Mouse (Mus musculus) T-helper 2 cell (primary cell): ENCODE results near the gene Gm13199.

Experiments
- in situ Hi-C: fragments of 300-600 bp; cut with MboI, MseI; formaldehyde crosslinking; loops from one replicate; pipeline ENCODE4 v1.15.1; 2025; ENCODE audit warnings: high pct_unique_total_duplicates

Gm13199 gene

DNA sequence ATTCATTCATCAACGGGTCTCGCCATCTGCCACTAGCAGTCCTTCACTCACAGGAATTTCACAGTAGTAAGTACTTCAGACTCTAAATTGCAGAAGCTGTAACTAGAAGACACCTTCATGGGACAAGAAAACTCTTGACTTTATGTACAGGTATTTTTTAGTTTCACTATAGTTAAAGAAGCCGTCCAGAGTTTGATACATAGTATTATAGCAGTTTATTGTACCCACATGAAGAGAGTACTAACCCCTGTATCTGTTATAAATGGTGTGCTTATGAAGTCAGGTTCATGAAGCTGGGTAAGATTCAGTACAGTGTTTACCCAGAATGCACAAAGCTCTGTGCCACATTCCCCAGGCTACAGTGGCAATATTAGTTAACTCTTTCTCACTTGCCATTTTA is at the start of gene Gm13199:
Gm13199 (minus strand) TSS at position 101 of the 400 bp plus-strand sequence.
- in situ Hi-C loops = no loop called here

DNA sequence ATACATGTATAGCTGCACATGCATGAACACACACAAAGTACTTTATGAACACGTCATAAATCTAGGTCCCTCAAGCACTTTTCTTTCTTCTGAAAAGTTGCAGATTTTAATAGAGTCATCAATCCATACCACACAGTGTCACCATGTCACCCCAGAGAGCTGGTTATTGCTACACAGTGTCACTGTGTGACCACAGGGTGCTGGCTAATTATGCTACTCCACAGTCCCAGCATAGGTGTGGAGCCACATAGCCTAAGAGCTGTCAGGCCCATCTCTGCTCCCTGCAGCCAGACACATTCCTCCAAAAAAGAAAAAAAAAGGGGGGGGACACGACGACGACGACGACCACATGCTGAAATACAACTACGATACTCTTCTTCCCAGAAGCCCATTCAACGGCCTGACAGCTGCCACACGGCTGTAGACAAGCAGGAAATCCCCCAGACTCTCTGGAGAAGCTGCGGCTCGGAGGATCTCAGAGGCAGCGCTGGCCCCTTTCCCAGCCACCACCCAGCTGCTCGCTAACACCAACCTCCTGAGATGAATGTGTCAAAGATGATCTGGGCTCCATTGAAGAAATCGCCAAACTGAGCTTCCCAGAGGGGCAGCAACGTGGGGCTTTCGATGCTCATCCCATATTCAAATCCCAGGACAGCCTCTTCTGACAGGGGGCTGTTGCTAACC is 48.7 kb upstream of the Gm13199 start:
- in situ Hi-C loops = loop anchor here (10.0 kb wide), 1 partner anchor 233 kb away; no protein-coding TSS in a partner anchor

DNA sequence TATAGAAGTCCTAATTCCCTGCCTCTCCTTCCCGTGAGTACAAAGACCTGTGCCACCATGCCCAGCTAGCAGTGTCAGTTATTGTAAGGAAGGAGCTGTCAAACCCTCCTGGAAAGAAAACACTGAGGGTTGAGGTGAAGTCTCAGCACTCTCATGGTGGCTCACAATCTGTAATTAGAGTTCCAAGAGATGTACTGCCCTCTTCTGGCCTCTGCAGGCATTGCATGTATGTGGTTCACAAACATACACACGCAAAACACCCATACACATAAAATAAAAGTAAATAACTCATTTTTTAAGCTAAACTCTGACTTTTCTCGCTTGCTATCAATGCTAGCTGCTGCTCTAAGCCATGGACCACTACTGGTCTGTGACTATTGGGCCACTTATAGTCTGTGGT is 43.9 kb upstream of the Gm13199 start:
- in situ Hi-C loops = no loop called here

DNA sequence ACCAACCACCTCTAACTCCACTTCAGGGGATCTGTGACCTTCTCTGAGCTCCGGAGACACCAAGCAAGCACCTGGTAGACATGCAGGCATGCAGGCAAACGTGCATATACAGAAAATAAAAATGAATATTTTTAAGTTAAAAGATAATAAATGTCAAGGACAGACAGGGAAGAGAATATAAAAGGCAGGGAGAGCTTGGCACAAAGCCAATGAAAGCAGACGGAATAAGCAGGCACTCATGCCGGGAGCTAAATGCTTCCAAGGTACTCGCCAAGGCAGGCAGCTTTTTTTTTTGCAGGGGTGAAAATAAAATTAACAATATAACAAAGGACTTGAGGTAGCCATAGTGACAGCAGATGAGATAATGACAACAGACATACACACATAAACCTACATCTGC is 43.4 kb upstream of the Gm13199 start:
- in situ Hi-C loops = no loop called here

DNA sequence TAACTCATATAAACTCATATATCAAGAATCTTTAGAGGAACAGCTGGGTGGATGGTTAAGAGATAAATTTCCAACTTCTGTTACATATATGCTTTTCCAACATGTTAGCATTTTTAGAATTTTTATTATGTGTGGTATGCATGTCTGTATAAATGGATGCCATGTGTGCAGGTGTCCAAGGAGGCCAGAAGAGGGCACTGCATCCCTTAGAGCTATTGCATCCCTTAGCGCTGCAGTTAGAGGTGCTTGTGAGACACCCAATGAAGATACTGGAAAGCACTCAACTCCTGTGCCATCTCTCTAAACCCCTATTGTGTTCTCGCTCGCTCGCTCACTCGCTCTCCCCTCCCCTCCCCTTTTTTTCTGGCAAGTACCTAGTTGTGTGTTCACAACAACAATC is 37.4 kb upstream of the Gm13199 start:
- in situ Hi-C loops = no loop called here

DNA sequence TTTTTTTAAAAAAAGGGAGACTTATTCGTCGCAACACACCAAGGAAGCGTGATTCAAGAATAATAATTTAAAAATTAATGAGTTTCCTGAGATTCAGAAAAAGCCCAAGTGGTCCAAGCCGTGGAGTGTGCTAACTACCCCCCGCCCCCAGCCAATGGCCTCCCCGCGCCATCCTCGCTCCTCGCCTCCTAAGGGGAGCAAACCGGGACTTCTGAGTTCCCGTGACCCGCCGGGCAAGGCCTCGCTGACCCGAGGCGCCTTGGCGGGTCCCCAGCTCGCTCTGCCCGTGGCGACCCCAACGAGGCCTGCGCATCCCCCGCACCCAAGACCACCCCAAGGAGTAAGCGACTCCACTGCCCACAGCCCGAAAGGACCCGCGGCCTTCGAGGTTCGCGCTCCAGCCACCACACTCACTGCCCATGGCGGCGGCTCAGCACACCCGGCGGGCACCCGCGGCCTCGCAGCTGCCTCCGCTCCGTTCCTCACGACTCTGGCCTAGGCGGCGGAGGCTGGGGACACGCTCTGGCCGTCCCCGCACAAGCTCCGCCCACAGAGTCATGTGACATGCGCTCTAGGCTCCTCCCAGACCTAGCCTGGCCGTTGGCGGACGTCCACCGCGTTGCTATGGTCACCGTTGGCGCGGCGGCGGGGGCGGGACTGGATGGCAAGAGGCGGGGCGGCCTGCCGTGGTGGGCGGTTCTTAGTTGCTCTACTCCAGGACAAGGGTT is 32.3 kb upstream of the Gm13199 start, which contains the start of gene Sec61a2:
Sec61a2 (minus strand) TSS at position 590 of the 728 bp plus-strand sequence.
- in situ Hi-C loops = no loop called here

DNA sequence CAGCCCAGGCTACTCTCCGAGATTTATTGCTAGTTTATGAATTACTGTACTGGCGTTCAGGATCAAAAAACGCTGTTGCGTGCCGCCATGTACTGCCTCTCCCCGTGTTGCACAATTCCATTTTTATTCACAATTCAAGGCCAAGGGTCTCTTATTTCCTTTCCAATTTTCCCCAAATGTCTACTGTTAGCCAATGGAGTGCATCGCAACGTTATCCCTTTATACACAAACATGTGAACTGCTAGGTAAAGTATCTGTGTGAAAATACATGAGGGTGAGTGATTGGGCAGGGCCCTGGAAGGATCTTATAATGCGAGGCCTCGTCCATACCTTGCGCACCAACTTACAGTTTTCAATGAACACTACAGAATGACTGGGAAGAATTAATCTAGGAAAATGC is 31.6 kb upstream of the Gm13199 start:
- in situ Hi-C loops = no loop called here

DNA sequence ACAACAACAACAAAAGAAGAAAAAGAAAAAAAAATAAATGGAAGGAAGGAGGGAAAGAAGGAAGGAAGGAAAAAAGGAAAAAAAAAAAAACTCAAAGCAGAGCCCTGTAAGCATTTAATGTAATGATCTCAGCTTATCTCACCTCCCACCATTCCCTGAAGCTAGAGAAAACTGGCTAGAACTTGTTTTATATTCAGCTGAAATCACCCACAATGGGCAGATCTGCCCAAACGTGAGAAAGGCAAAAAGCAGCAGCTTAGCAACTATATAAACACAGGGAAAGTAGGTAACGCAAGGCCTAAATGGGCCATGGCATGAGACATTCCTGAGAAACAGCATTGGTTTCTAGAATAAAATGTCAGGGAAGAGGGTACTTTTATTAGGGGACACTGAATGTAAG is 26.7 kb upstream of the Gm13199 start:
- in situ Hi-C loops = no loop called here

DNA sequence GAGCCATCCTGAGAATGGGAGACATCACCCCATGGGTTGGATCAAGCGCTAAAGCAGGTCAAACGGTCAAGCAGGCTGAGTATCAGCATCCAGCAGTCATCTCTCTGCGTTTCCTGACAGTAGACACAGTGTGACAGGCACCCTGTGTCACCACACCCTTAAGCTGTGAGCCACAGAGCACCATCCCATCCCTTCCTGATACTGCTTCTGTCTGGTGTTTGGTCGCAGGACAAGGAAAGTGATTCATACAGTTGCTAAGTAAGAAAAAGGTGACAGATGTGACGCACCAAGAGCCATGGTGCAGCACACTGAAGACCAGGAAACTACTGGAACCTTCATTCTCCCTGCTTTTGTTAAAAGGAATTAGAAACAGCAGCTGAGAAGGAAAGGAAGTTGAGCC is 26.1 kb upstream of the Gm13199 start:
- in situ Hi-C loops = no loop called here

DNA sequence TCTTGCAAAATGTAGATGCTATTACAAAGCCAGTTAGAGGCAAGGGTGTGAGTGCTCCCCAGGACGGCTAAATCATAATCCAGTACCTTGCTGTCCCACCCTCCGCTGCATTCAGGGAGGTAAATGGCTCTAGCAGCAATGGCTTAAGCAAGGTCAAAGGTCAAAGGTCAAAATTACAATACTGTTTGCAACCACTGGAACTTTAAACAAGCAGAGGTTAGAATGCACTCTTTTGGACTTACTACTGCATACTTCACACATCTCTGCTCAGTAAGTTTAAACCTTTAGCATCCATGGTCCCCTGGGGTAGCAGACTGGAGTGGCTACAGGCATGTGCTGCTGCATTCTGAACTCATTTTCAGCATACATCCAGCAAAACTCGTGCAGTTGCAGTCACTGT is 14.7 kb upstream of the Gm13199 start:
- in situ Hi-C loops = no loop called here

DNA sequence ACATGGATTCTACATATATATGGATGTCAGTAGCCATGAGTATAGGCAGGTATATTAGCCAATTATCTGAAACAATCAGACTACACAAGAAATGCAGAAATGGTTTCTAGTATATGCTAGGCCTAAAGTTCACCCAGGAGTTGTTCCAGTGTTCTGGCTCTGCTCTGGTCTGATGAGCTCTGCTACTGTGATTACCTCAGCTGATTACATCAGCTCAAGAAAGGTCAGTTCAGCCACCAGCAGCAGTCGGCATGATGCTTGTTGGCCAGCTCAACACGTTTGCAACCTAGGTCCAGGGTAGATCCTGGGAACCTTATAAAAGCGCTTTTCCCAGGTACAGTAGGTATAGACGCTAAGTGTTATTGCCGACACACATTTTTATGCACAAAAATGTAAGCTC is 7.0 kb upstream of the Gm13199 start:
- in situ Hi-C loops = no loop called here

DNA sequence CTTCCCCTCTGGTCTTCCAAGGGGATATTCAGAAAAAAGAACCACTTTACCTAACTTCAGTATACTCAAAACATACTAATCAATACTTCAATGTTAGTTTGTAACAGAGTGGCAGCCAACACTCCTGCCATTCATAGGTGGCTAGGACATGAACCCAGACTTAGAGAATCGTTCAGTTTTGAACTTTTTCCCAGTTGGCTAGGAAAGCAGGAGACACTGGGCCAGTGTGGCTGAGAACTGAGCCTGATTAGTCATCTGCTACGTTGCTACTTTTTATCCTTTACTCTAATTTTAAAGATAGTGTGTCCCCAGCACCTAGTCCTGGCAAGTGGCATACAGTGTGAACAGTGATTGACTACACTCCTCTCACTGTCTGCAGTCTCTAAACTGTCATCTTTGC is 4.9 kb upstream of the Gm13199 start:
- in situ Hi-C loops = no loop called here

DNA sequence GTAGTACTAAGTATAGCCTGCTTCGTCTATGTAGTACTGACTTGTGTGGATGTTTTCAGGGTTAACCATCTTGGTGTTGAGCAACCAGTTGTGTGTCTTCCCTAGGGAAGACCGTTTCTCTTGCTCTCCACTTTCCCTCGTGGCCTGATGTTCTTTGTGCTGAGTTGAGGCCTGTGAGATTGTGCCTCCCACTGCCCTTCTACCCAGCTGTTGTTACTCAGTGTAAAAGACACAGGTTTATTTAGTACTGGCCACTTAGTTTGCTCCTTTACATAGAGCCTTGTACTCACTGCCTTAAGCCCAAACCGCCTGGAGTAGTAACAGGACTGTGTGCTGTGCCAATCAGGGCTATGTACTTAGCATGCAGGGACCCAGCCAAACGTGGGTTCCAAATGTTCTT is 10.9 kb downstream of the Gm13199 start:
- in situ Hi-C loops = no loop called here

DNA sequence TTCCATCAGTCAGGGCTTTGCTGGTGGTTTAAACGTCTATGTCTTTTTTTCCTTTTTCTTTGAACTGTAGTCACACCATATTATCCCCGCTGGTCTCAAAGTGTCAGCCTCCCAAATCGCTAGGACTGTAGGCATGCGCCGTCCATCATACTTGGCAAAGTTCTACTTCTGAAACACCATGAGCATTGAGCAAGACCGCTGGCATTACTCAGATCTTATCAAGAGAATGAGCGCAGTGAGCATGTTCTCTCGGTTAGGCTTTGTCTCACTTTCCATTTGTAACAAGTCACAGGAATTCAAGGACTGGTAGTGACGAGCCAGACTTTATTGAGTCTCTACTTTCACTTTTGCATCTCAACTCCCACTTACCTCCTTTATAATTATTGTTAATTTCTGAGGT is 11.6 kb downstream of the Gm13199 start:
- in situ Hi-C loops = no loop called here

DNA sequence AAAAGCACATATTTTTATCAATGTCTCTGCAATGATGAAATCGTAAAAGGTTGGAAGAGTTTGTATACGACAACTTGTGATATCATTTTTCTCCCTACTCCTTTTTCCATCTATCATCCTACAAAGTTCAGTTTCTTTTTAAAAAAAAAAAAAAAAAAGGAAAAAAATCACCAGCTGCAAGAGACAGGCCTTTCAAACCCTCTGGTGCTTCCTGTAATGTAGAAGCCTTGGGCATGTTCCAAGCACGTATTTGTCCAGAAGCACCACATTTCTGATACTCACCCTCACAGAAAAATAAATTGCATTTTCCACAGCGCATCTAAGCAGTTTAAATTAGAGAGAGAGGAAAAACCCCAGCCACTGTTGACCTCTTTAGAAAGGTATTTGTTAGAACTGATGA is 16.9 kb downstream of the Gm13199 start:
- in situ Hi-C loops = no loop called here

DNA sequence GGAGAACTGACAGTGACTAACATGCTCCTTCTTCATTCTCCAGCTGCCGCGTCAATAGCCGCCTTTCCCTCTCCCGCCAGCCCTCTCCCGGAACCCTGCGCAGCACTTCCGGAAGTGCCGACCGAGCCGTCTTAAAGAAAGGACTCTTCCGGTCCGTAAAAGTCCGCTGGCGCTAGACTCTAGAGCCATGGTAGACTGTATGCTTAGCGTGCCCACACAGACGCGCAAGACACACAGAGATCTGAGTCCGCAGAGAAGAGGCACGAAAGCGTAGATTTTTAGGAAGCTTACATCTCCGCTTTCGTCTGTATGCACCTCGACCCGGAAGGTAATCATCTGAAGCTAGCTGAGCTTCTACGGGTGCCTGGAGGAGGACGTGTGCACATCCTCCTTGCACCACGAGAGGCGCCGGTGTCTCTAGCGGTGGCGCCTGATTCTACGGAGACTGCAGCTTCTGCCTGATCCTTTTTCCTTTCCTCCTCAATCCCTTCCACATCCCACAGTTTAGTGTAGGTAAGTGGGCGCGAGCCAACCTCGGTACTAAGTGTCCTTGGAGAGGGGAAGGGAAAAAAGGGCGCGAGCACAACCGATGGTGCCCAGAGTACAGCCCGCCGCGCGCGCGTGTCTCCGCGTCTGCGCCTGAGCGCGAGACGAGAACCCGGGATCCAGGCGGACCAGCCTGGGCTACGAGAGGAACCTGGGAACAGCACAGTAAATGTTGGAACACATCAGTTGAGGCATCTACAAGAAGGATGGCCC is 17.7 kb downstream of the Gm13199 start, which contains the start of the genes Nudt5 and Cdc123:
Nudt5 (plus strand) TSS at position 147 of the 759 bp plus-strand sequence.
Cdc123 (minus strand) TSS at position 292 of the 759 bp plus-strand sequence.
- in situ Hi-C loops = no loop called here

DNA sequence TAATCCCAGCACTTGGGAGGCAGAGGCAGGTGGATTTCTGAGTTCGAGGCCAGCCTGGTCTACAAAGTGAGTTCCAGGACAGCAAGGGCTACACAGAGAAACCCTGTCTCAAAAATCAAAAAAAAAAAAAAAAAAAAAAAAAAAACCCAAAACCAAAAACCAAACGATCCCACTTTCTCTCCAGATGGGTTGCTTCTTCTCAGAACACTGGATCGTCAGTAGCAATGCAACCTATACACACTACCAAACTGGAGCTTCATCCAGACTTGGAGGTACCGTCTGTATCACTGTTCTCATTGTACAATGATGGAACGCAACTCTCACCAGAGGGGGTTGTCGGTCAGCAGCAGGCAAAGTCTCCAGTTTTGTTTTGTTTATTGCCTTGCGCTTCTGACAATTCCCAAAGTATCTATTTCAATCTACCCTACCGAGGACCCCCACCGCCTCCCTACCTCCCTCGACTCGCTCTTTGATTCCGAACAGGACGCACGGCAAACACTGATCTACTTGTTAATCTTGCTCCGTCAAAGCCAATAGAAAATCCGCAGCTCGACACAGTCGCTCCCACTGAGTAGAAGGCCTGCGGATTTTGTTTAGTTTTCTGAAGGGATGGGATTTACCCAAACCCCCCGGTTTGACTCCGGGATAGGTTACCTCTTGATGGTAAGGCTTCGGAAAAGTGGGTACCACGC is 18.4 kb downstream of the Gm13199 start:
- in situ Hi-C loops = no loop called here

DNA sequence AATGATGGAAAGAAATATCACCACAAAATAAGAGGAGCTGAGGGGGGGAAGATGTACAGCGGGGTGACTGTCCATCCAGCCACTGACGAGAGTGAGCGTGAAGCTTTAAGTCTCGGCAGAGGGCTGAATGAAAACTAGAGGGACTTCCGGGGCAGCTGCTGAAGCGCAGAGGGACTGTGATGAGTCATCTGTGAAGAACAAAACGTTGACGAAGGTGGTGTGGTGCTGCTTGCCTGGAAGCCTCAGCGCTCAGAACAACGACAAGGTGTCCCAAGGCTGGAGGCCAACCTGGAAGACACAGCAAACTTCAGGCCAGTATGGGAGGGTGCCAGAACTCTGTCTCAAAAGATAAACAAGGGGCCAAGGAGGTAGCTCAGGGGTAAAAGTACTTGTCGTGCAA is 21.9 kb downstream of the Gm13199 start:
- in situ Hi-C loops = no loop called here

DNA sequence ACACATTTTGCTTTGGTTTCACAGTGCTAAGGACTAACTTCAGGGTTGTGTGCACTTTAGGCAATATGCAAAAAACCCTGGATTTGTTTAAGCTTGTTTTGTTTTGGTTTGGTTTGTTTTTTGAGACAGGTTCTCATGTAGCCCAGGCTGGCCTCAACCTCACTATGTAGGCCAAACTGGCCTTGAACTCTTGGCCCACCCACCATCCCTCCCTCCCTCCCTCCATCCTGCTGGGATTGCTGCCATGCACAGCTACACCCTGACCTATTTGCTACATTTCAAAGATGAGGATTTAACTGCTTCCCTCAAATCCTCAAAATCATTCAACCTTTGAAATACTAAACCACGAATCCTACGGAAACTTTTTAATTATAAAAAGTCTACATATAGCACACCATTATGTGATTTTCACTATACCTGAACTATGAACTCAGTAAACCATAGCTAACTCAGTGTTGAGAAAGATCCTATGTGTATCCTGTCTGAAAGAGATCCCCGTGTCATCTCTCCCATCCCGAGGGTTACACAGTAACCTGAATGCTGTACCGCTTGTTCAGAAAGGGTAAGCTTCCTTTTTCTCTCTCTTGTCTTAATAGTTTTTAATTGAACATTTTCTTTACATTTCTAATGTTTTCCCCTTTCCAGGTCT is 37.3 kb downstream of the Gm13199 start:
- in situ Hi-C loops = no loop called here

DNA sequence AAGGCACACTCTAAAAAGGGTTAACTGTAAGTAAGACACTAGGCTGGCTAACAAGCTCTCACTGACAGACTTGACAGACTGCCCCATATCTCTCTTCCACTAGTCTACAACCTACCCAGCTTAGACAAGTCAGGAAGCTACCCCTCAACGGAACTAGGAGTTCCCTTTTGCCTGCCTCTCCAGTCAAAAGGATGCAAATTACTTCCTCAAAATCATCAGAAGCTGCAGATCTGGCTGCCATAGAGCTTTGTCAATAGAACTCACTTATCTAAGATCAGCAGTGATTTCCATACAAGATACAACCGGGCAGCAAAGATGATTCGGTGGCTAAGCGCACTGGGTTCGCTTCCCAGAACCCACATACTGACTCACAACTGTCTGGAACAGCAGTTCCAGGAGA is 38.0 kb downstream of the Gm13199 start:
- in situ Hi-C loops = loop anchor here (25.0 kb wide), 1 partner anchor 737 kb away; no protein-coding TSS in a partner anchor

DNA sequence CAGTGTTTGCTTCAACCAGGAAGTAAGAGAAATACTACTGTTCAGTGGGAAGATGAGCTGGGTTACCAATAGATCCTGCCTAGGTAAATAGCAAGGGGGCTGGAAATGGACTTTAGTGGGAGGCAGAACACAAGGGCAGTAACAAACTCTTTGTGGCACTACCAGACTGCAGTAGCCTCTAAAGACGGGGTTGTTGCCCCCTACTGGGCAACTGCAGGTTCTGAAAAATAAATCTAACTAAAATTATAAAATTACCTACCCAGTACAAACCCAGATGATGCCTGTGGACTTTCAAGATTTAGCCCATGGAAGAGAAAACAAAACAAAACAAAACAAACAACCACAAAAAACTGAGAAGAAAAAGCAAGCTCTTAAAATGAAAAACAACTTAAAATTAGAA is 38.5 kb downstream of the Gm13199 start:
- in situ Hi-C loops = loop anchor here (25.0 kb wide), 1 partner anchor 737 kb away; no protein-coding TSS in a partner anchor
